Mouse (Mus musculus) CD4-positive, CD25-positive, alpha-beta regulatory T cell, adult 2 months (primary cell): ENCODE data around the gene E2f6.

Experiments used
- DNase-seq: peaks from one replicate; pipeline ENCODE4 v3.0.0-alpha.2; 2012; ENCODE audit warnings: low read depth, low spot score

E2f6 gene

GRCm38 (mm10) chr12:16847204-16847792, 36.5 kb downstream of the E2f6 start:
- no peak for DNase-seq

GRCm38 (mm10) chr12:16848501-16848900, 37.7 kb downstream of the E2f6 start:
- DNase-seq, result no peak

- DNase-seq, result no peak
Observed at GRCm38 (mm10) chr12:16849821-16850220, 39.1 kb downstream of the E2f6 start.

- DNase-seq, result no peak
Observed at GRCm38 (mm10) chr12:16850431-16851375, 39.9 kb downstream of the E2f6 start.

- DNase-seq, result no peak
Observed at GRCm38 (mm10) chr12:16853431-16854165, 42.8 kb downstream of the E2f6 start.

- DNase-seq, result no peak
Observed at GRCm38 (mm10) chr12:16855632-16856305, 45.0 kb downstream of the E2f6 start.

GRCm38 (mm10) chr12:16856306-16856679, 45.5 kb downstream of the E2f6 start:
- DNase-seq, result no peak

GRCm38 (mm10) chr12:16858081-16858480, 47.3 kb downstream of the E2f6 start:
- peak; percentile 31 for DNase-seq

GRCm38 (mm10) chr12:16859781-16860180, 49.0 kb downstream of the E2f6 start:
- no peak for DNase-seq

- DNase-seq, result no peak
Observed at GRCm38 (mm10) chr12:16860533-16860932, 49.8 kb downstream of the E2f6 start.

- no peak for DNase-seq
Observed at GRCm38 (mm10) chr12:16860961-16861360, 50.2 kb downstream of the E2f6 start.

GRCm38 (mm10) chr12:16864477-16864876, 53.7 kb downstream of the E2f6 start:
- no peak for DNase-seq

GRCm38 (mm10) chr12:16865871-16866270, 55.1 kb downstream of the E2f6 start:
- no peak for DNase-seq

- no peak for DNase-seq
Observed at GRCm38 (mm10) chr12:16866460-16866859, 55.7 kb downstream of the E2f6 start.

- DNase-seq, result no peak
Observed at GRCm38 (mm10) chr12:16867306-16867705, 56.5 kb downstream of the E2f6 start.

GRCm38 (mm10) chr12:16868618-16869017, 57.9 kb downstream of the E2f6 start:
- DNase-seq, result no peak

GRCm38 (mm10) chr12:16869091-16869778, 58.5 kb downstream of the E2f6 start:
- DNase-seq, result no peak

- DNase-seq, result no peak
Observed at GRCm38 (mm10) chr12:16869870-16870404, 59.2 kb downstream of the E2f6 start.

GRCm38 (mm10) chr12:16870405-16871068, 59.8 kb downstream of the E2f6 start:
- DNase-seq, result no peak

- DNase-seq, result no peak
Observed at GRCm38 (mm10) chr12:16872006-16872405, 61.2 kb downstream of the E2f6 start.
